Mouse (Mus musculus) spleen, adult 2 months (tissue): Measurements from ENCODE around the gene Rpl27a.

ENCODE experiments used
- CTCF ChIP-seq: fragments of 200-500 bp; IDR thresholded peaks from 2 replicates; pipeline ENCODE4 v1.5.1; 2011; ENCODE audit warnings: mild to moderate bottlenecking, inconsistent platforms; ENCODE audit not compliant: insufficient read depth, insufficient read length, insufficient replicate concordance; ENCODE audit errors: extremely low read depth
- POLR2A ChIP-seq: fragments of 200-500 bp; IDR thresholded peaks from 2 replicates; pipeline ENCODE4 v1.6.1; 2011; ENCODE audit warnings: low read depth, low read length, inconsistent platforms

DNA sequence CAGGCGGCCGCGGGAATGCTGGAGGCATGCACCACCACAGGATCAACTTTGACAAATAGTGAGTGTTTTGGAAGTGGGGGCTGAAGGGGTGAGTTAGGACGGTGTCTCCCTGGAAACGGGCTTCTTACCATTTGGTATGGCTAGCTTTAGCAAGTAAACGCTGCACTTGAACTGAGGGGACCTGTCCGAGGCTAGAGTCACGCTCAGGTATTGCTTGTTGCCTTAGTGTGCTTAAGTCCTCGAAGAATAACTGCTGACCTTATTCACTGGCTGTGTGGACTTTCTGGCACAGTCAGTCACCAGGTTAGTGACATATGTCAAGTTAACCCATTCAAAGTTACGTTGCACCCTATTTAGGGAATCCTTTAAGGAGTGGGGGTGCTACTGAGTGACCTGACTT lies 989 bp downstream of the Rpl27a start:
- TF ChIP-seq POLR2A: no peak
- TF ChIP-seq CTCF: no peak
